Mouse (Mus musculus) intestine, embryonic 15.5 days (tissue): ENCODE measurements at regions not wholly inside any gene's neighbourhood (a gene's known extent, or its start where the extent isn't known, plus 50 kb on each side); places are given as distances from the start of the nearest gene placed in this dataset.

Experiments used
- ATAC-seq: fragments of 200-750 bp; cut with Nextera tagmentation; 2 replicates; pipeline ENCODE4 v1.8.0; 2017; ENCODE audit warnings: moderate TSS enrichment, moderate library complexity
- H3K27ac ChIP-seq: fragments of 300-500 bp; sonication (generic); 2 replicates; pipeline ENCODE4 v1.5.1; 2015; ENCODE audit warnings: mild to moderate bottlenecking, inconsistent platforms
- H3K27me3 ChIP-seq: fragments of 300-500 bp; sonication (generic); replicated peaks from 2 replicates; pipeline ENCODE4 v1.6.1; 2015; ENCODE audit warnings: inconsistent platforms
- H3K36me3 ChIP-seq: fragments of 300-500 bp; sonication (generic); 2 replicates; pipeline ENCODE4 v1.6.1; 2015; ENCODE audit warnings: inconsistent platforms
- H3K4me1 ChIP-seq: fragments of 300-500 bp; sonication (generic); replicated peaks from 2 replicates; pipeline ENCODE4 v1.6.1; 2015; ENCODE audit warnings: inconsistent platforms
- H3K4me2 ChIP-seq: fragments of 300-500 bp; sonication (generic); replicated peaks from 2 replicates; pipeline ENCODE4 v1.6.1; 2015; ENCODE audit warnings: mild to moderate bottlenecking, inconsistent platforms
- H3K4me3 ChIP-seq: fragments of 300-500 bp; sonication (generic); replicated peaks from 2 replicates; pipeline ENCODE4 v1.5.1; 2015; ENCODE audit warnings: inconsistent platforms
- H3K9ac ChIP-seq: fragments of 300-500 bp; sonication (generic); 2 replicates; pipeline ENCODE4 v1.6.1; 2015; ENCODE audit warnings: inconsistent platforms
- H3K9me3 ChIP-seq: fragments of 300-500 bp; sonication (generic); 2 replicates; pipeline ENCODE4 v1.6.1; 2016; ENCODE audit warnings: inconsistent platforms
- WGBS: fragments of 180-500 bp; shearing (Covaris S2); methylation state at CpG from one replicate; pipeline ENCODE4 v1.1.7; 2015; 5-methylcytosine and 5-hydroxymethylcytosine counted together

GRCm38 (mm10) chr1:18338871-18339270 is 73.9 kb upstream of the Defb41 start:
- Histone ChIP-seq H3K4me1 (no peaks in the 10 kb centered on the region), H3K9ac (no peak overlapping the region), H3K9me3 (no peaks in the 10 kb centered on the region), H3K36me3 (no peaks in the 10 kb centered on the region), H3K27me3 (no peaks in the 10 kb centered on the region), H3K4me2 (no peak overlapping the region), H3K27ac (no peak overlapping the region), H3K4me3 (no peak overlapping the region)
- WGBS: 92% methylated on average over 1 of the region's 1 CpGs
- ATAC-seq: no peak
